Mouse (Mus musculus) neural tube, embryonic 14.5 days (tissue): Measurements from ENCODE around the gene Gkn1. TPM values are rescaled to one million over a fixed set of nuclear protein-coding genes. Genes with fewer than 3 reads are reported as not detected.

ENCODE experiments used
- ATAC-seq: fragments of 200-750 bp; cut with Nextera tagmentation; 2 replicates; pipeline ENCODE4 v1.8.0; 2017; ENCODE audit warnings: low read depth, mild to moderate bottlenecking, moderate TSS enrichment, moderate library complexity
- H3K27ac ChIP-seq: fragments of 300-500 bp; sonication (generic); 2 replicates; pipeline ENCODE4 v1.5.1; 2014; ENCODE audit warnings: low read depth, mild to moderate bottlenecking, control low read depth, low read length, moderate library complexity, mixed read lengths
- H3K27me3 ChIP-seq: fragments of 300-500 bp; sonication (generic); 2 replicates; pipeline ENCODE4 v1.6.1; 2014; ENCODE audit warnings: low read length; ENCODE audit not compliant: control insufficient read depth, insufficient read depth
- H3K36me3 ChIP-seq: fragments of 300-500 bp; sonication (generic); 2 replicates; pipeline ENCODE4 v1.6.1; 2014; ENCODE audit warnings: low read length, mixed read lengths; ENCODE audit not compliant: control insufficient read depth, insufficient read depth
- H3K4me1 ChIP-seq: fragments of 300-500 bp; sonication (generic); 2 replicates; pipeline ENCODE4 v1.6.1; 2014; ENCODE audit warnings: low read length; ENCODE audit not compliant: control insufficient read depth, insufficient read depth
- H3K4me2 ChIP-seq: fragments of 300-500 bp; sonication (generic); 2 replicates; pipeline ENCODE4 v1.6.1; 2014; ENCODE audit warnings: mild to moderate bottlenecking, low read depth, low read length, control low read depth
- H3K4me3 ChIP-seq: fragments of 300-500 bp; sonication (generic); 2 replicates; pipeline ENCODE4 v1.5.1; 2014; ENCODE audit warnings: low read depth, low read length, control low read depth, mixed read lengths
- H3K9ac ChIP-seq: fragments of 300-500 bp; sonication (generic); replicated peaks from 2 replicates; pipeline ENCODE4 v1.6.1; 2014; ENCODE audit warnings: low read depth, mild to moderate bottlenecking, control low read depth, low read length, mixed read lengths
- H3K9me3 ChIP-seq: fragments of 300-500 bp; sonication (generic); 2 replicates; pipeline ENCODE4 v1.6.1; 2016; ENCODE audit warnings: low read length; ENCODE audit not compliant: control insufficient read depth
- WGBS: fragments of 180-500 bp; shearing (Covaris S2); extraction: QIAGEN DNeasy Blood & Tissue Kit; methylation state at CpG from one replicate; pipeline ENCODE4 v1.1.7; 2014; 5-methylcytosine and 5-hydroxymethylcytosine counted together
- polyA plus RNA-seq: library from polyadenylated mRNA; unstranded; fragments of >200 nt; fragmentation: Nextera tagmentation; extraction: Ambion mirVana; gene quantifications from 2 replicates; pipeline ENCODE4 v1.2.1, GENCODE M21; 2014

Gkn1 gene
- polyA plus RNA-seq, 1 experiment from 2014 or later, result not detected

- Histone ChIP-seq H3K27me3 (no peaks in the 10 kb centered on the region), H3K9me3 (no peaks in the 10 kb centered on the region), H3K4me1 (0 out of 2 replicates have a peak, but pooled peaks cover 2% of the 10 kb centered on the region), H3K4me3 (no peak overlapping the region), H3K9ac (no peak overlapping the region), H3K27ac (no peak overlapping the region), H3K4me2 (no peak overlapping the region), H3K36me3 (no peaks in the 10 kb centered on the region)
- WGBS, result 27% methylated on average over 4 of the region's 4 CpGs
- no peak for ATAC-seq
These were observed 48.8 kb downstream of the Gkn1 start for GRCm38 (mm10) chr6:87301991-87302390.

Other genes starting within 250 kb of the Gkn1 start
- gene D6Ertd527e, start 246.2 kb downstream of the Gkn1 start, polyA plus RNA-seq, result 0.54 TPM in 1 of 2 replicates, not detected in the other
- 6.3 and 6.5 TPM in 2 replicates for gene Antxr1, start 15.1 kb downstream of the Gkn1 start, polyA plus RNA-seq
- not detected in 2 replicates for gene Gkn2, start 22.4 kb upstream of the Gkn1 start, polyA plus RNA-seq
- gene Gkn3, start 38.0 kb upstream of the Gkn1 start, polyA plus RNA-seq, result 0.42 TPM in 1 of 2 replicates, not detected in the other
- not detected in 2 replicates for gene Bmp10, start 78.1 kb upstream of the Gkn1 start, polyA plus RNA-seq
- gene Arhgap25, start 182.3 kb upstream of the Gkn1 start, polyA plus RNA-seq, result 2.3 and 5.2 TPM in 2 replicates
- 3.2 and 4.7 TPM in 2 replicates for gene Prokr1, start 239.8 kb upstream of the Gkn1 start, polyA plus RNA-seq